Mouse (Mus musculus) left cerebral cortex, adult 18-20 months (tissue): ENCODE measurements around the gene Rab26. TPM values are rescaled to one million over a fixed set of nuclear protein-coding genes. Genes with fewer than 3 reads are reported as not detected.
A peak's percentile ranks its signal among the peaks of the same experiment; 100 is the strongest.

Source experiments
- DNase-seq, 2 experiments: peaks; one replicate each; pipeline ENCODE4 v3.0.0; 2021 to 2022; ENCODE audit warnings: low spot score in 2 of 2, mixed read lengths in 1 of 2
- total RNA-seq, 2 experiments: library from RNA; stranded (reverse); gene quantifications; 2 replicates each; pipeline ENCODE4 v1.2.3; 2021

Rab26 gene
- total RNA-seq, 2 experiments from 2014 or later, result 45.8 to 50.0 TPM

GRCm38 (mm10) chr17:24548921-24549617, 15.1 kb upstream of the Rab26 start:
- DNase-seq, result peak; percentile 56 to 62

GRCm38 (mm10) chr17:24548435-24548834, 14.4 kb upstream of the Rab26 start:
- no peak for DNase-seq

- DNase-seq, result no peak
Measured at GRCm38 (mm10) chr17:24546234-24546633, 12.2 kb upstream of the Rab26 start.

DNA sequence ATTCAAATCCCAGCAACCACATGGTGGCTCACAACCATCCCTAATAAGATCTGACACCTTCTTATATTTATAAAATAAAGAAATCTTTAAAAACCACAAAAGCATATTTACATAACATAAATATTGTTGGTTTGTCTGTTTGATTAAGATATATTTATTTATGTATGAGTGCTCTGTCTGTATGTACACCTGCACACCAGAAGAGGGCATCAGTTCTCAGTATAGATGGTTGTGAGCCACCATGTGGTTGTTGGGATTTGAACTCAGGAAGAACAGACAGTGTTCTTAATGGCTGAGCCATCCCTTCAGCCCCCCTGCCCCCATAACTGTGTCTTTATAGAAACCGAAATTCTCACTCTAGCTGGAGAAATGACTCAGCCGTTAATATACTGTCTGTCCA, 11.2 kb upstream of the Rab26 start:
- no peak for DNase-seq

- DNase-seq, result no peak
Measured at GRCm38 (mm10) chr17:24544613-24545012, 10.6 kb upstream of the Rab26 start.

DNA sequence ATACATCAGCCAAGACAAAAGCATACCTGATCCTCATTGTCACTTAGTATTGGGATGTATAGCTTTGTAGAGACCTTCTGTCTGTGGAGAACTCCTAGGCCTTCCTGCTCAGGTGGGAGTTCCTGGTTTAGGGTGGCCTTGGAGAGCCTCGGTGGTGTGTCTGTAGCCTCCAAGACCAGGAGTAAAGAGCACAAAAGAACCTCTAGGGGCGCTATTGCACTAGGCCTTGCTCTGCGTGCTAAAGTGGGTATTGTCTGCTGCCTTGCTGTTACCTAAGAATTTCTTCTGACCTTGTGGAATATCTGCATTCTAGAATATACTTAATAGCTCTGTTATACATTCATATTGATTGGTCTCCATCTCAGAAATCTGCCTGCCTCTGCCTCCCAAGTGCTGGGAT, 6.4 kb upstream of the Rab26 start:
- no peak for DNase-seq

GRCm38 (mm10) chr17:24538950-24539349, 4.9 kb upstream of the Rab26 start:
- DNase-seq, result no peak

- no peak for DNase-seq
Measured at GRCm38 (mm10) chr17:24537536-24537935, 3.5 kb upstream of the Rab26 start.

DNA sequence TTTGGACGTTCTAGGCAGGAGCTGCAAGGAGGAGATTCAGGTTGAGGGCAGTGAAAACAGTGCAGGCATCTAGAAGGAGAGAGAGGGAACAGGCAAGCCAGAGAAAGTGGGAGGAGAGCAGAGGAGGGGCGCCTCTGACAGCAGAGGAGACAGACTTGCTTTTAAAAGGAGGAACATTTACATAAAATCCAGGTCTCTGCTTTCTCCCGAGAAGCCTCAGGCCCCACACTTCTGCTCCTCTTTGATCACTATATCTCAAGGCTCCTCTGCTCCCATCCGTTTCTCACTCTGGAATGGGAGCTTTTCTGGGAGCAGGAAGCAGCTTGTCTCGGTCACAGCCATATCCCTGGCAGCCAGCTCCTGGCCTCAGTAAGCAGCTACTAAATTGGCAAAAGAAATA, 1.3 kb upstream of the Rab26 start:
- peak in 1 of 2 experiments; percentile 64 for DNase-seq

- peak; percentile 85 to 91 for DNase-seq
Measured at GRCm38 (mm10) chr17:24533099-24533992, 664 bp downstream of the Rab26 start.

DNA sequence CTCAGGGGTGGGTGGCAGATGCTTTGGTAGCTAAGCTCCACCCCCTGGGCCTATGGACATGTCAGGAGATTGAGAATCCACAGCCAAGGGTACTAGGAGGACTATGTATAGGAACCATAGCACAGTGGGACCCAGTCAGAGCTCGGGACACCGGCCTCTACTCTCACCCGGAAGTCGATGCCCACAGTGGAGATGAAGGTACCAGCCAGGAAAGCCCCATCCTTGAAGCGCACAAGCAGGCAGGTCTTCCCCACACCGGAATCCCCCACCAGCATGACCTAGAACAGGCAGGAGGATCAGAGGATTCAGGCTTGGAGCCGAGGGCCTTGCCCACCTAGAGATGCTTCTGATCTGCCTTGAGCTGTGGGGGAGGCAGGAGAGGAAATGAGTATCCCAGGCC, 2.0 kb downstream of the Rab26 start:
- no peak for DNase-seq

GRCm38 (mm10) chr17:24531064-24531463, 2.9 kb downstream of the Rab26 start:
- DNase-seq, result no peak

DNA sequence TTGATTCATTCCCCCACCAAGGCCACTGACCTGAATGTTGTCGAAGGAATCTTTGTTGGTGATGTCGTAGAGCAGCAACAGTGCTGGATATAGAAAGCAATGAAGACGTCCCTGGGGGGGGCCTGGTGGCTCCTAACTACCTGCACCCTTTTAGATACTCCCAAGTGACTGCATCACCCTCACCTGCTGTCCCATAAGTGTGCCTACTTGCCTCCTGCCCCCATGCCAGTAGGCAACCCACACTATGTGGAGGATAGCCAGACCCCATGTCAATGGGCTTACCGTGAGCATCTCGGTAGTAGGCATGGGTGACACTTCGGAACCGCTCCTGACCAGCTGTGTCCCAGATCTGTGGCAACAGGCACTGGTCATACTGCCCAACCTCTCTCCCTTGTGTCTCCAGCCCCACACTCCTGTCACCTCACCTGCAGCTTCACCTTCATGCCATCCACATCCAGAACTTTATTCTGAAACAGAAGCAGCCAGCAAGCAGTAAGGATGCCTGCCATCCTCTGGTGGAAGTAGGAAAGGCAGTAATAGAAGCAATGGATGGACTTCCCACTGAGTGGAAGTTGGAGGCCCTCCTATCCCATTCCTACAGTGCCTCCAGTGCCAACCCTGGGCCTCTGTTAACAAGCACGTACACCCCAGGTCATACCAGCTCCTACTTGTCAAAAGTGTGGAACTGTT, 3.5 kb downstream of the Rab26 start:
- no peak for DNase-seq

DNA sequence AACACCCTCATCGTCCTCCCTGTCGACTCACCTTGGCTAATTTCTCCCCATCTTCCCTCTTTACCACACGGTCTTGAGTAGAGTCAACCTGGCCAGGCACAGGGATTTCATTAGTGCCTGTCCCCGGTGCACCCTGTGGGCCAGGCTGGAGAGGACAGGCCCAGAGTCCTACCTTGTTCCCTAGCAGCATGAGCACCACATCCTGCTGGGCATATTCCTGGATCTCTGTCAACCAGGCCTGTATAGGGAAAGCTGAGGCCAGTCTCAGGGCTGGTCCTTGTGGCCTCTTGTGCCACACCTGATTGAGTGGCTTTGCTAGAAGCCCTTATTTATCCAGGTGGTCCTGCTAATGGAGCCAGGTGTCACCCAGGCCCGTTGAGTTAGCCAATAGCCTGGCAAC, 4.1 kb downstream of the Rab26 start:
- no peak for DNase-seq

- DNase-seq, result no peak
Measured at GRCm38 (mm10) chr17:24529007-24529451, 5.0 kb downstream of the Rab26 start.

- no peak for DNase-seq
Measured at GRCm38 (mm10) chr17:24528560-24528918, 5.5 kb downstream of the Rab26 start.

DNA sequence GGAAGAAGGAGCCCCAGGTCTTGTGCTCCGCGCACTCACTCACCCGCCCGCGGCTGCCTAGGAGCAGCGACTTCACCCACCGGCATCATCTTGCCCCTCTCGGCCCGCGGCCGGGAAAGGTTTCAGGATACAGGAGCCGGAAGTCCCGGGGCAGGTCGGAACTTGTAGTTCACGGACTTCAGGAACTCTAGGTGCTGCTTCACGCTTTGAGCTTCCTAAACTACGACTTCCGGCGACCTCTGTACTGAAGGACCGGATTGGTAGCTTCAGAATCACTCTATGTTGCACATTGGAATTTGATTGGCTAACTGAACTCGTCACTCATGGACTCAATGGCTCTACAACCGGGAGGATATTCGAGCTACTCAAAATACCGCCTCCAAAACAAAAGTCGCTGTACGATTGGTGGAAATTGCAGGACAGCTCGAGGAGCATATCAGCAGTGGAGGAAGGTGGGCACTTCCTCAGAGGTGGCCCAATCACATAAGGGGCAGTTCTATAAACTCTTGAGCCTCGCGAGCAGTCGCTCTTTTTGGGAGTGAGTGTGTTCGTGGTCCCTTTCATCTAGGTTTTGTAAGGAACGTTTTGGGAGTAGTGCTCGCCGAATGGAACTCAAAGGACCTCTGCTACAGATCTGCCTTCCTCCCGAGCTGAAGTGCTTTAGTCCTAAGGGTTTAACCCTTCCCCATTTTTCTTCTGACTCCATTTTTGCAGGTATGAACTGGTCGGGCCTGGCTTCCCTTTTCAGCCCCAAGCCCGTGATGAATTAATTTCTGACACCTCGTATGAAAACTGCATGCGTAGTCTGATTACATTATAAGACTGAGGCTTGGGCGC, 6.1 kb downstream of the Rab26 start, which contains the start of gene Traf7:
Traf7 (minus strand) TSS at position 216 of the 837 bp plus-strand sequence.
- DNase-seq, result peak; percentile 89 to 94

- DNase-seq, result no peak
Measured at GRCm38 (mm10) chr17:24527315-24527714, 6.7 kb downstream of the Rab26 start.

DNA sequence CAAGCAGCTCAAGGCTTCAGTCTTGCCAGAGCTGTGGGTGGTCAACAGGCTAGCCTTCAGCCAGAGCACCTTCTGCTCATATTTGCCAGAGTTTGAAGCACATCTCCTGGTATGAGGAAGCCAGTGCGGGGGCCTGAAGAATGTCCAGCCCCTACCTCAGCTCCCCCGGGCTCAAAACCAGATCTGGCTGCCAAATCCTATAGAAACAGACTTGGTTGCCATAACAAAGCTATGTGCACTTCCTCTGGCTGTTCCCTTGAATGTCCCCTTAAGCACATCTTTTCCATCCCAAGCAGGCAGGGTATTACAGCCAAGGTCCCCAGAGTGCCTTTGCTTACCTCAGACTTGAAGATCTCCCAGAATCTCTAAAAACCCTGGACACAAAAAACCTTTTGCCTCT, 9.3 kb downstream of the Rab26 start:
- no peak for DNase-seq

DNA sequence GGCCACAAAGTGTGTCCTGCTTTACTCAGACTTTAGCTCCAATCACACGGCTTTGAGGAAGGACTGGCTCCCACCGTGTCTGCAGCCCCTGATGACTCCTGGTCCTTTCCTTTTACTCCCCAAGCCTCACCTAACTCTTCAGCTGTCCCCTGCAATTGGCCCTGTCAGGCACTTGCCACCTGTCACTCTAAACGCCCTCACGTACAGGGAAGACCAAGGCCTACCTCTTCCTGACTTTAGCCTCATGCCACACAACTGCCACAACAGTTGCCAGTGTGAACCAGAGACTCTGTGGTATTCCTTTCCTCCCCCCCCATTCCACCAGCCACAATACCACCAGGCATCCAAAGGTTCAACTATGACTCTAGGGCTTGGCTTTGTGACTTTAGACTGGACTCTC, 13.6 kb downstream of the Rab26 start:
- no peak for DNase-seq
